8 mouse cellular contexts compared by ENCODE assay signal in the genomic region with DNA sequence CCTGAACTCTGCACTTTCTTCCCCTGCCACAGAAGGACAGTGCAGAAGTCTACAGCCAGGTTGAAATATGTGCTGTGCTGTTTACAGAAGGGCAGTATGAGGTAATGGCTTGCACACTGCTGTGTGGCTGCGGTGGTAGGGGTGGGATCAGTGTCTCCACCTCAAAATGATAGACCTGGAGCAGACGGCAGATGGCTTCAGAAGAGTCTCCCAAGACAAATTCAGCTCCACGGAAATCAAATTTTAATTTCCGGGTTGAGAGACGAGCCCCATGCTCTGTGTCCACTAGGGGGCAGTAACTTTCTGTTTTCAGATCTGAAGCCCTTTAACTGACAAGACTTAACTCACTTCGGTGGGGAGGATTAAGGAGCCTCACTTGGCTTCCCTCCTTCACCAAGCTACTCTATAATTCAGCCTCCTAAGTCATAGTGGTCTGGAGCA. TPM values are rescaled to one million over a fixed set of nuclear protein-coding genes. Genes with fewer than 3 reads are reported as not detected.
A peak's percentile ranks its signal among the peaks of the same experiment; 100 is the strongest.
DNase-seq lines count a peak whose midpoint lies in the region; ATAC-seq and TF ChIP-seq lines count a peak whose summit lies in the region.

No protein-coding gene starts in this region.

- H3K4me2 ChIP-seq in embryonic facial prominence, embryonic 14.5 days (ENCODE audit: low read depth, low read length), result peak overlapping the region; percentile 38
- H3K4me2 ChIP-seq in hindbrain, postnatal 0 days (ENCODE audit: low read depth, low read length), result peak overlapping the region; percentile 39
- peak overlapping the region; percentile 45 for H3K4me2 ChIP-seq in liver, embryonic 12.5 days
- H3K4me2 ChIP-seq in midbrain, postnatal 0 days (ENCODE audit: low read depth, low read length, poor library complexity, severe bottlenecking), result no peak overlapping the region

- no peak overlapping the region for H3K4me3 ChIP-seq in embryonic facial prominence, embryonic 14.5 days (ENCODE audit: low read depth, low read length)
- no peak overlapping the region for H3K4me3 ChIP-seq in hindbrain, postnatal 0 days (ENCODE audit: low read length)
- no peak overlapping the region for H3K4me3 ChIP-seq in liver, embryonic 12.5 days
- no peak overlapping the region for H3K4me3 ChIP-seq in midbrain, postnatal 0 days (ENCODE audit: low read depth, low read length)

- DNase-seq in frontal cortex, postnatal 14 days (ENCODE audit: low spot score in 2 of 2), result no peak
- peak; percentile 69 for DNase-seq in T-cell, adult 2 months (ENCODE audit: low spot score)
- DNase-seq in embryonic facial prominence, embryonic 14.5 days (ENCODE audit: low spot score), result peak; percentile 79
- DNase-seq in hindbrain, postnatal 0 days (ENCODE audit: low spot score), result peak; percentile 87
- DNase-seq in midbrain, postnatal 0 days (ENCODE audit: low spot score), result peak; percentile 83
- peak; percentile 62 for DNase-seq in thymus, postnatal 4 days

- H3K9ac ChIP-seq in embryonic facial prominence, embryonic 14.5 days (ENCODE audit: low read depth, low read length), result no peak overlapping the region
- H3K9ac ChIP-seq in hindbrain, postnatal 0 days (replicated peaks; ENCODE audit: low read length), result no peak overlapping the region
- H3K9ac ChIP-seq in liver, embryonic 12.5 days, result no peak overlapping the region
- H3K9ac ChIP-seq in midbrain, postnatal 0 days (replicated peaks; ENCODE audit: low read length, poor library complexity, severe bottlenecking), result no peak overlapping the region

- peak; percentile 78 for TF ChIP-seq CTCF in hindbrain, postnatal 0 days (IDR thresholded peaks at IDR 0.05; ENCODE audit: low read depth)
- TF ChIP-seq CTCF in midbrain, postnatal 0 days (IDR thresholded peaks at IDR 0.05), result peak; percentile 79

- whole genome bisulfite sequencing in embryonic facial prominence, embryonic 14.5 days, result 11% methylated on average over 6 of the region's 6 CpGs
- WGBS in hindbrain, postnatal 0 days, result 12% methylated on average over 6 of the region's 6 CpGs
- 12% methylated on average over 6 of the region's 6 CpGs for WGBS in liver, embryonic 12.5 days (ENCODE audit: insufficient replicate concordance)
- 5% methylated on average over 6 of the region's 6 CpGs for WGBS in midbrain, postnatal 0 days

- no peaks in the 10 kb centered on the region for H3K9me3 ChIP-seq in embryonic facial prominence, embryonic 14.5 days (ENCODE audit: control insufficient read depth, low read length)
- H3K9me3 ChIP-seq in hindbrain, postnatal 0 days (ENCODE audit: low read length), result no peaks in the 10 kb centered on the region
- H3K9me3 ChIP-seq in liver, embryonic 12.5 days (replicated peaks), result no peaks in the 10 kb centered on the region
- no peaks in the 10 kb centered on the region for H3K9me3 ChIP-seq in midbrain, postnatal 0 days (ENCODE audit: low read length)

- H3K27me3 ChIP-seq in embryonic facial prominence, embryonic 14.5 days (replicated peaks; ENCODE audit: control insufficient read depth, insufficient read depth, low read length), result no peaks in the 10 kb centered on the region
- no peaks in the 10 kb centered on the region for H3K27me3 ChIP-seq in hindbrain, postnatal 0 days (ENCODE audit: insufficient read depth, low read length)
- no peaks in the 10 kb centered on the region for H3K27me3 ChIP-seq in liver, embryonic 12.5 days (replicated peaks)
- H3K27me3 ChIP-seq in midbrain, postnatal 0 days (ENCODE audit: insufficient read depth, low read length), result no peaks in the 10 kb centered on the region

- no peaks in the 10 kb centered on the region for H3K4me1 ChIP-seq in embryonic facial prominence, embryonic 14.5 days (ENCODE audit: control insufficient read depth, insufficient read depth, low read length)
- no peaks in the 10 kb centered on the region; the same call in 1 of the 2 replicates for H3K4me1 ChIP-seq in hindbrain, postnatal 0 days (ENCODE audit: insufficient read depth, low read length)
- H3K4me1 ChIP-seq in liver, embryonic 12.5 days, result peaks cover 16% of the 10 kb centered on the region
- no peaks in the 10 kb centered on the region; the same call in 1 of the 2 replicates for H3K4me1 ChIP-seq in midbrain, postnatal 0 days (ENCODE audit: insufficient read depth, low read length)

- H3K27ac ChIP-seq in embryonic facial prominence, embryonic 14.5 days (replicated peaks; ENCODE audit: low read depth, low read length), result no peak overlapping the region
- no peak overlapping the region for H3K27ac ChIP-seq in hindbrain, postnatal 0 days
- peak overlapping the region; percentile 30; the same call in 1 of the 2 replicates for H3K27ac ChIP-seq in liver, embryonic 12.5 days
- H3K27ac ChIP-seq in midbrain, postnatal 0 days (ENCODE audit: low read depth, low read length), result no peak overlapping the region

- peak; percentile 69 for ATAC-seq in frontal cortex, adult (ENCODE audit: low TSS enrichment)
- ATAC-seq in embryonic facial prominence, embryonic 14.5 days (ENCODE audit: low read depth), result no peak
- ATAC-seq in hindbrain, postnatal 0 days, result peak; percentile 79
- peak; percentile 64; the same call in 1 of the 2 replicates for ATAC-seq in liver, embryonic 12.5 days
- ATAC-seq in midbrain, postnatal 0 days (ENCODE audit: low FRiP score), result peak; percentile 20; the same call in 1 of the 2 replicates

- no peaks in the 10 kb centered on the region for H3K36me3 ChIP-seq in embryonic facial prominence, embryonic 14.5 days (ENCODE audit: control insufficient read depth, insufficient read depth, low read length)
- H3K36me3 ChIP-seq in hindbrain, postnatal 0 days (ENCODE audit: insufficient read depth, low read length), result no peaks in the 10 kb centered on the region
- H3K36me3 ChIP-seq in liver, embryonic 12.5 days, result no peaks in the 10 kb centered on the region
- no peaks in the 10 kb centered on the region for H3K36me3 ChIP-seq in midbrain, postnatal 0 days (ENCODE audit: insufficient read depth, low read length)

RNA-seq across cellular contexts. Expression of a gene that starts 12.0 kb away (rescaled TPM):
- 65.5 and 72.3 TPM in 2 replicates for polyA plus RNA-seq in embryonic facial prominence, embryonic 14.5 days (2014; fragmentation: Nextera tagmentation; extraction: Ambion mirVana)
- total RNA-seq in hindbrain, postnatal 0 days (2014; rRNA removed), result 11.4 and 16.2 TPM in 2 replicates
- polyA plus RNA-seq in hindbrain, postnatal 0 days (2015; fragmentation: Nextera tagmentation; extraction: Ambion mirVana), result 26.4 and 27.2 TPM in 2 replicates
- 157 and 159 TPM in 2 replicates for polyA plus RNA-seq in liver, embryonic 12.5 days (2016; fragmentation: Nextera tagmentation; extraction: Ambion mirVana)
- total RNA-seq in midbrain, postnatal 0 days (2014; rRNA removed), result 11.0 and 20.0 TPM in 2 replicates
- 13.3 and 13.8 TPM in 2 replicates for polyA plus RNA-seq in midbrain, postnatal 0 days (2015; fragmentation: Nextera tagmentation; extraction: Ambion mirVana)

Comparison
In these comparisons a context has a peak if more than half of its experiments do, and no peak if none do; other contexts are left out.
1. DNase-seq: peak in T-cell, adult 2 months (single experiment), embryonic facial prominence, embryonic 14.5 days (single experiment), hindbrain, postnatal 0 days (single experiment), midbrain, postnatal 0 days (single experiment) and thymus, postnatal 4 days (single experiment); none in frontal cortex, postnatal 14 days (0 of 2).